Mouse (Mus musculus): ENCODE measurements around the gene Prc1.

DNA sequence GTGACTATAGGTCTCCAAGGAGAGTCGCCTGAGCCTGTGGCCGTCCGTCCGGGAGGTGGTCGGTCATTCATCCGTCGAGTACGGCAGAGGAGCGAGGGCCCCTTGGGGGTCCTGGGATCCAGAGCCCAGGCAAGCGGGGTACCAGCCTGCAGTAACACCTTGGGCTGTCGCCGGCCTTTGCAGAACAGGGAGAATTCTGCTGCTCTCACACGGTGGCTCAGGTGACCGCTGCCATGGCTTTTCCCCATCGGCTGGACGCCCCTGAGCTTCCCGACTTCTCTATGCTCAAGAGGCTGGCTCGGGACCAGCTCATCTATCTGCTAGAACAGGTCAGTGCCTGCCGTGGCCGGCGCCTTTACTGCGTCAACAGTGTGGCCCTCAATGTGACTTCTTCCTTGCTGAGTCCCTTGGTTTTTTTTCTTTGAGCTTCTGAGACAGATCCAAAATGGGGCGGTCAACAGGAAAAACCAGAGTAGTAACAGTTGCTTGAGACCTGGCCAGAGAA lies 24.4 kb upstream of the Prc1 start:
- TF ChIP-seq EP300 (IDR thresholded peaks at IDR 0.05; ENCODE audit: insufficient read depth, low read depth, low read length), result no peak
- no peak for TF ChIP-seq CTCF (IDR thresholded peaks at IDR 0.05)
